Mouse (Mus musculus): ENCODE measurements around the gene Myrfl.

Gene Myrfl

GRCm38 (mm10) chr10:116827306-116827705 is 69.4 kb downstream of the Myrfl start:
- no peak for DNase-seq (ENCODE audit: low read depth, low spot score)

- DNase-seq (ENCODE audit: low read depth, low spot score): no peak
These were observed 81.2 kb downstream of the Myrfl start for GRCm38 (mm10) chr10:116815311-116816060.

- DNase-seq (ENCODE audit: low read depth, low spot score): no peak
These were observed 83.6 kb downstream of the Myrfl start for GRCm38 (mm10) chr10:116813150-116813549.

- no peak for DNase-seq (ENCODE audit: low read depth, low spot score)
These were observed 86.0 kb downstream of the Myrfl start for GRCm38 (mm10) chr10:116810738-116811137.

GRCm38 (mm10) chr10:116809383-116809782 is 87.3 kb downstream of the Myrfl start:
- DNase-seq (ENCODE audit: low read depth, low spot score): no peak

- no peak for DNase-seq (ENCODE audit: low read depth, low spot score)
These were observed 88.0 kb downstream of the Myrfl start for GRCm38 (mm10) chr10:116808556-116809353.

GRCm38 (mm10) chr10:116802178-116802794 is 94.4 kb downstream of the Myrfl start:
- no peak for DNase-seq (ENCODE audit: low read depth, low spot score)

- DNase-seq (ENCODE audit: low read depth, low spot score): no peak
These were observed 95.4 kb downstream of the Myrfl start for GRCm38 (mm10) chr10:116801281-116801680.

GRCm38 (mm10) chr10:116796066-116796465 is 100.7 kb downstream of the Myrfl start:
- DNase-seq (ENCODE audit: low read depth, low spot score): no peak

- DNase-seq (ENCODE audit: low read depth, low spot score): peak; percentile 48
These were observed 107.6 kb downstream of the Myrfl start for GRCm38 (mm10) chr10:116789096-116789495.

- no peak for DNase-seq (ENCODE audit: low read depth, low spot score)
These were observed 108.3 kb downstream of the Myrfl start for GRCm38 (mm10) chr10:116788431-116788830.

- DNase-seq (ENCODE audit: low read depth, low spot score): no peak
These were observed 112.6 kb downstream of the Myrfl start for GRCm38 (mm10) chr10:116784098-116784497.

- no peak for DNase-seq (ENCODE audit: low read depth, low spot score)
These were observed 113.7 kb downstream of the Myrfl start for GRCm38 (mm10) chr10:116783020-116783419.

- DNase-seq (ENCODE audit: low read depth, low spot score): no peak
These were observed 118.8 kb downstream of the Myrfl start for GRCm38 (mm10) chr10:116777947-116778346.

- DNase-seq (ENCODE audit: low read depth, low spot score): no peak
These were observed 119.9 kb downstream of the Myrfl start for GRCm38 (mm10) chr10:116776846-116777245.

GRCm38 (mm10) chr10:116773846-116774750 is 122.6 kb downstream of the Myrfl start:
- no peak for DNase-seq (ENCODE audit: low read depth, low spot score)

GRCm38 (mm10) chr10:116771215-116771935 is 125.3 kb downstream of the Myrfl start:
- DNase-seq (ENCODE audit: low read depth, low spot score): no peak

GRCm38 (mm10) chr10:116768642-116769041 is 128.1 kb downstream of the Myrfl start:
- DNase-seq (ENCODE audit: low read depth, low spot score): no peak

GRCm38 (mm10) chr10:116766525-116766924 is 130.2 kb downstream of the Myrfl start:
- DNase-seq (ENCODE audit: low read depth, low spot score): peak; percentile 11

GRCm38 (mm10) chr10:116761476-116762068 is 135.1 kb downstream of the Myrfl start:
- no peak for DNase-seq (ENCODE audit: low read depth, low spot score)

Data from 3T3-L1 (cell line).